Mouse (Mus musculus): Measurements from ENCODE around the gene Rbfox3. TPM values are rescaled to one million over a fixed set of nuclear protein-coding genes. Genes with fewer than 3 reads are reported as not detected.

The Rbfox3 gene
- polyA plus RNA-seq, 1 experiment from 2014 or later = 0.69 TPM

DNA sequence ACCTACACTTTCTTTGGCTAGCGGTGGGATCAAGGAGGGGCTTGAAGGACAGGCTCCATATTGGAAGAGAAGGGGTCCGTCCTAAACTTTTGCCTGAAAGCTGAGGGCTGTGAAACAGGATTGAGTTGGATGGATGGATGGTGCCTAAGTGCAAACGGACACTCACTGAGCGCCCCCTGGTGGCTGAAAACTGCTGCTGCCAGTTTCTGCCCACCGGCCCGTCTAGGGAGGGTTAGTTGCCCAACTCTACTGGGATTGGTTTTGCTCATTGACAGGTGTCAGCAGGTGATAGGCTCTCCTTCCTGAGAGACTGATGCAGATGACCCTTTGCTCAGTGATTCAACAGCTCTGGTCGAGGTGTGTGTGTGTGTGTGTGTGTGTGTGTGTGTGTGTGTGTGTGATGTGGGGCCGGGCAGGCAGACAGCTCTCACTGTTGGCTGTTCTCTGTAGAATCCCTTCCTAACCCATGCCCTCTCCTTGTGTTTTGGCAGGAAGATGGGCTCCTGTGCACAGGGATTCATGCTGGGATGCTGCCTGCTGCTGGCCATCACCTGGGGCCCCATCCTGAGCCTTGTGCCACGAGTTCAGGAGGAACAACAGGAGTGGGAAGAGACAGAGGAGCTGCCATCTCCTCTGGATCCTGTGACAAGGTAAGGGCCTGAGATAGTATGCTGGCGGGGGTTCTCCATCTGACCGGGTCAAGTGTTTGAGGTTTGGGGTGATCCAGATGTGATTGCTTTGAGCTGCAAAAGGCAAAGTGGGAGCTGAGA, 468.0 kb downstream of the Rbfox3 start:
- H3K4me1 ChIP-seq (ENCODE audit: control insufficient read depth, insufficient read depth, low read length) = peaks cover 11% of the 10 kb centered on the region
- no peak overlapping the region for H3K27ac ChIP-seq (ENCODE audit: low read depth, low read length)
- H3K27me3 ChIP-seq (ENCODE audit: control insufficient read depth, insufficient read depth, low read length) = no peaks in the 10 kb centered on the region; the same call in 1 of the 2 replicates
- H3K4me2 ChIP-seq = no peak overlapping the region
- 27% methylated on average over 11 of the region's 11 CpGs for WGBS (ENCODE audit: insufficient replicate concordance)
- no peak overlapping the region for H3K9ac ChIP-seq (ENCODE audit: low read depth, low read length)
- H3K36me3 ChIP-seq (ENCODE audit: control insufficient read depth, insufficient read depth, low read length) = no peaks in the 10 kb centered on the region
- no peak overlapping the region for H3K4me3 ChIP-seq (ENCODE audit: low read depth, low read length)
- peak; percentile 24; the same call in 1 of the 2 replicates for ATAC-seq (replicated peaks; ENCODE audit: insufficient number of reproducible peaks, low FRiP score, low TSS enrichment)
- H3K9me3 ChIP-seq (replicated peaks; ENCODE audit: control insufficient read depth, low read length) = no peaks in the 10 kb centered on the region

DNA sequence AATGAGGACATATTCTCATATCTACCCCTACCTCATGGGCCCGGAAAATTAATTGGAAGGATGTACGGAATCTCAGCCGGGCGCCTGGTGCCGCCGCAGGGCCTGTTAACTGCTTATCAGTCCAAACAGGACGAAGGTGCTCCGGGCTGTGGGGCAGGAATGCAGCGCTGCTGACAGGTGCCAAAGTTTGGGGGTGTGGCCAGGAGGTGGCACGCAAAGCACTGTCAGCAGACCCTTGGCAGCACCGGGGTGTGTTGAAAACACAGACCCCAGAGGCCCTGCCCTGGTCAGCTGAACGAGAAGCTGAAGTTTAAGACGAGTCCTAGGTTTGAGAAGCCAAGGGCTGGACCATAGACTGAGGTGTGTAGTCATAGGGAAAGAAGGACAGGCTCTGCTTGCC, 468.7 kb downstream of the Rbfox3 start:
- Histone ChIP-seq H3K27ac (ENCODE audit: low read depth, low read length) (no peak overlapping the region), H3K4me1 (ENCODE audit: control insufficient read depth, insufficient read depth, low read length) (peaks cover 11% of the 10 kb centered on the region), H3K27me3 (ENCODE audit: control insufficient read depth, insufficient read depth, low read length) (no peaks in the 10 kb centered on the region), H3K9me3 (replicated peaks; ENCODE audit: control insufficient read depth, low read length) (no peaks in the 10 kb centered on the region), H3K9ac (ENCODE audit: low read depth, low read length) (0 out of 2 replicates have a peak overlapping the region, but pooled peaks have one; percentile 5), H3K4me3 (ENCODE audit: low read depth, low read length) (no peak overlapping the region), H3K4me2 (peak overlapping the region; percentile 14; the same call in 1 of the 2 replicates), H3K36me3 (ENCODE audit: control insufficient read depth, insufficient read depth, low read length) (no peaks in the 10 kb centered on the region)
- 0 out of 2 replicates have a peak, but pooled peaks have one; percentile 33 for ATAC-seq (replicated peaks; ENCODE audit: insufficient number of reproducible peaks, low FRiP score, low TSS enrichment)
- WGBS (ENCODE audit: insufficient replicate concordance) = 39% methylated on average over 13 of the region's 13 CpGs

Small RNA genes lying within 50 kb of the gene (microRNA-seq; reads per million reads assigned to microRNA genes)
- gene Gm25040 (ENCODE audit: borderline number of aligned reads) = not detected

Other genes with a start within 250 kb of the Rbfox3 start
- gene Enpp7, start 76.6 kb upstream of the Rbfox3 start, polyA plus RNA-seq (2014; fragmentation: Nextera tagmentation; extraction: Ambion mirVana) = not detected in 2 replicates
- 23.6 and 23.8 TPM in 2 replicates for gene Cbx2, start 111.4 kb upstream of the Rbfox3 start, polyA plus RNA-seq (2014; fragmentation: Nextera tagmentation; extraction: Ambion mirVana)
- gene Cbx8, start 129.4 kb upstream of the Rbfox3 start, polyA plus RNA-seq (2014; fragmentation: Nextera tagmentation; extraction: Ambion mirVana) = 6.7 and 7.8 TPM in 2 replicates
- 6.3 and 7.7 TPM in 2 replicates for gene Cbx4, start 174.6 kb upstream of the Rbfox3 start, polyA plus RNA-seq (2014; fragmentation: Nextera tagmentation; extraction: Ambion mirVana)